Mouse (Mus musculus) gastrocnemius, adult 2 months (tissue): ENCODE measurements at regions not wholly inside any gene's neighbourhood (a gene's known extent, or its start where the extent isn't known, plus 50 kb on each side); places are given as distances from the start of the nearest gene placed in this dataset.
A peak's percentile ranks its signal among the peaks of the same experiment; 100 is the strongest.
"Not testable (repeated sequence)": the region's sequence is repeated elsewhere in the genome, so short reads cannot be mapped to it uniquely, and the experiment has no call there.

Experiments used
- DNase-seq: peaks from one replicate; pipeline ENCODE4 v3.0.0; 2022
- H3K27ac ChIP-seq: fragments of 200-600 bp; 2 replicates; pipeline ENCODE4 v1.8.1; 2022; ENCODE audit warnings: mild to moderate bottlenecking
- H3K4me3 ChIP-seq: fragments of 200-600 bp; 2 replicates; pipeline ENCODE4 v1.8.1; 2022; ENCODE audit warnings: mild to moderate bottlenecking, moderate library complexity
- CTCF ChIP-seq: fragments of 200-600 bp; IDR thresholded peaks from 2 replicates; pipeline ENCODE4 v1.8.1; 2022; ENCODE audit warnings: antibody characterized with exemption, mild to moderate bottlenecking, moderate library complexity
- intact Hi-C: fragments of 180-260 bp; cut with DNase I; formaldehyde crosslinking; loops from one replicate; pipeline ENCODE4 v1.15.1; 2025

DNA sequence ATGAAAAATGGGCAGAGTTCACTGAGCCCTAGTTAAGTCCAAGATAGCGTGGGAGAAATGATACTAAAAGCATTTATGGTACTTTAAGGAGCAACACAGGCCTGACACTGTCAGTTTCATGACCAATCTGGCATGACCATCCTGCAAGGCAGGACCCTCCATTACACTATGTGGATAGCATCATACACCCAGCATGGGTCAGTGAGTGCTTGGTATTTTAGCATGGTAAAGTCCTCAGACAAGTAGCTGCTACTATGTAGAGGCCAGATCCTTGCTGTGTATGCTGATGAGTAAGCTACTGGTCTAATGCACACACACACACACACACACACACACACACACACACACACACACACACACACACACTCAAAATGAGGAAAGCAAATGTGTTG lies 158.3 kb downstream of the Zfp619 start:
- DNase-seq: no peak
- Histone ChIP-seq H3K27ac (no peak overlapping the region), H3K4me3 (no peak overlapping the region)
- intact Hi-C loops: no loop called here
- no peak for TF ChIP-seq CTCF

DNA sequence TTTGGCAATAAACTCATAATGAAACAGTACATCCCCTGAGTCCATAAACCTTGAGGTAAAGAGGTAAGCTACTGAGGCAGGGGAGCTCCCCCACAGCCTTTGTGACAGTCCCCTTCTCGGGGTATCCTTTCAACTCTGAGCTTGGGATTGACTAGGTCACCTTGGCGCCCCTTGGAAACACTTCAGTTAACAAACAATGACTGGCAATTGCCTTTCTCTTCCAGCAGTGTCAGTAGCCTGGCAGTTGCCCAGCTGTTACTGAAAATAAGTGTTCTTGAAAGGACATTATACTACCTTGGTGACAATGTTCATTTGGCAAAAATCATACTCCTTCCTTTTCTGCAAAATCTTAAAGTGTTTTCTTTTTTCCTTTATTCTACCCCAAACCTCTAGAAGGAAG lies 162.8 kb downstream of the Zfp619 start:
- no peak overlapping the region for H3K4me3 ChIP-seq
- no peak overlapping the region for H3K27ac ChIP-seq
- no peak for TF ChIP-seq CTCF
- DNase-seq: no peak
- intact Hi-C loops: no loop called here

DNA sequence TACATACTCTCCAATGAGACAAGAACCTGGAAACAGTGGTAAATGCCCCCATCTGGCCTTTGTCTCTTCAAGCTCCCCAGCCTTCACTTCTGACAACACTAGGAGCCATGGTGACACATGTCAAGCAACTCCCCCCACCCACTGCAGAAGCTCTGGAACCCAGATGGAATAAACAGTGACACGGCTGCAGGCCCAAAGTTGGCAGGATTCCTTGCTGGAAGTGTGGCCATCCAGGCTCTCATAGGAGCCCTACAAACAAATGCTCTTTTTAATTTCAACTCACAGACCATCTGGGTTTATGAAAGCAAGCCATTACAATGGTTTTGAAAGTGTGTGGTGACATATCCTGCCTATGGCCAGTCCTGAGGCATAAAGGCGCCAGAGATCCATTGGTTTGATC lies 179.0 kb downstream of the Zfp619 start:
- Histone ChIP-seq H3K4me3 (no peak overlapping the region), H3K27ac (no peak overlapping the region)
- TF ChIP-seq CTCF: no peak
- intact Hi-C loops: no loop called here
- no peak for DNase-seq

DNA sequence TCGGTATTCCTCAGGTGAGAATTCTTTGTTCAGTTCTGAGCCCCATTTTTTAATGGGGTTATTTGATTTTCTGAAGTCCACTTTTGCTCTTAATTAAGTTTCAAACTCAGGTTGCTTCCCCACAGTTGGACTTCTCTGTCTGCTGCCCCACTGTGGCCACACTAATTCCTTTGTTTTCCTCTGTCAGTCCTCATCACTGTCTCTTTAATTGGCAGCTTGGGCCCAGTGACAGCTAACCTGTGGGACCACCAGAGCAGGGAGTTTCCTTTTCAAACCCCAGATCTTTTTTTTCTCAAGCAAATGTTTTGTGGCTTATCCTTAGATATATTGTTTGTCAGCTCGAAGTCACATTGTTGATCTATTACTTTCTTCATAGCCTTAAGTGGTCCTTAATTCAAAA lies 183.9 kb downstream of the Zfp619 start:
- no peak for DNase-seq
- Histone ChIP-seq H3K27ac (no peak overlapping the region), H3K4me3 (no peak overlapping the region)
- intact Hi-C loops: no loop called here
- no peak for TF ChIP-seq CTCF

DNA sequence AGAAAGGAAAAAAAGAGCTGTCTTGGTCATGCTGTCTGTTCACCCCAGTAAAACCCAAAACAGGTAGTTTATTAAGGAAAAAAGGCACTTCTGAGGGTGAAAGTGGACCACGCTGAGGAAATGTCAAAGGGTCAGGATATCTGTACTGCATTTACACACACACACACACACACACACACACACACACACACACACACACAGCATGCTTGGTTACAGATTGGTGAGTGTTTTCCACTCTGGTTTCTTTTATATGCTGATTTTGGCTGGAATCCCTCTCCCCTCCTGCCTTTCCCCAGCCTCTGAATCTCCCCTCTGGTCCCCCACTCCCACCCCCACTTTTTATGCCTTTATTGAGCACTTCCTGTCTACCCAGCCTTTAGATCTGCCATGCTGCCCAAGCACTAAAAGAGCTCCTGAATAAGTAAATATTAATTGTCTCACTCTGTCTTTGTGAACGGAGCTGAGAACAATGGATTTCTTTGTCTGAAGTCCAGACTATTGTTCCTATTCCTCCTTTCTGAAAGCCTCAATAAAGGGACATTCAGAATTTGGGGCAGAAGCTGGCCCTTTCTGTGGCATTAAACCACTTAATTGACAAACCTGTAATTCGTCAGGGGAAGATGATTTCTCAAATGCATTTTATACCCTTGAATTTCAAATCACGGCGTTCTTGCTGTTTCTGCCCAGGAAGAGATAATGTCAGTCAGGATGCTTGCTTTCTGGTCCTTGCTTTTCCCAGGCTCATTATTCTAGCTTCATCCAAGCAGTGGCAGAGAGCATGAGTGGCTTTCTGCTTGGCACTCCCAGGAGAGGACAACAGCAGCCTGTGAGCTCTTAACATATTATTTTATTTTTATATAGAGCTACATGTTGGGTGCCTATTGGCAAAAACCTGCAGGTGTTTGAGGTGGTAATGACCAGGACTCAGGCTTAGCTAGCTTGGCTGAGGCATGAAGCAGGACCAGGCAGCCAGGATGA lies 187.8 kb downstream of the Zfp619 start:
- H3K4me3 ChIP-seq: no peak overlapping the region
- intact Hi-C loops: no loop called here

DNA sequence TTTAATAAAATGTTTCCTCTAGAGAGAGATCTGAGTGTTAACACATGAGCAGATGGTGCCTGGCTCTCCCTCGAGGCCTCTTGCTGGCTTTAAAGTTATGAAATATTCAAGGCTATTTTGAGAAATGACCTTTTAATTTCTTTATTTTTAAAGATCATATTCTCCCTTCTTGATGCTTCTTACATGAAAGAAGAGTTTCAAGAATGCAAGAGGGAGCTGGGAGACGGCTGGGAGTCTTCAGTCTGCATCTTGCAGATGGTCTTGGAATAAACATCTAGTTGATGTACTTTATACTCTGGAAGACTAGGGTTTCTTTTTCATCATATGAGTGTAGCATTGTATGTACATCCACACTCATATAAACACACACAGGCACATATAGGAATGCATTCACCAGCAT lies 189.0 kb downstream of the Zfp619 start:
- no peak for TF ChIP-seq CTCF
- no peak overlapping the region for H3K4me3 ChIP-seq

More for the DNA sequence above, 187.8 kb downstream of the Zfp619 start:
- TF ChIP-seq CTCF: no peak
- DNase-seq: no peak
- no peak overlapping the region for H3K27ac ChIP-seq

DNA sequence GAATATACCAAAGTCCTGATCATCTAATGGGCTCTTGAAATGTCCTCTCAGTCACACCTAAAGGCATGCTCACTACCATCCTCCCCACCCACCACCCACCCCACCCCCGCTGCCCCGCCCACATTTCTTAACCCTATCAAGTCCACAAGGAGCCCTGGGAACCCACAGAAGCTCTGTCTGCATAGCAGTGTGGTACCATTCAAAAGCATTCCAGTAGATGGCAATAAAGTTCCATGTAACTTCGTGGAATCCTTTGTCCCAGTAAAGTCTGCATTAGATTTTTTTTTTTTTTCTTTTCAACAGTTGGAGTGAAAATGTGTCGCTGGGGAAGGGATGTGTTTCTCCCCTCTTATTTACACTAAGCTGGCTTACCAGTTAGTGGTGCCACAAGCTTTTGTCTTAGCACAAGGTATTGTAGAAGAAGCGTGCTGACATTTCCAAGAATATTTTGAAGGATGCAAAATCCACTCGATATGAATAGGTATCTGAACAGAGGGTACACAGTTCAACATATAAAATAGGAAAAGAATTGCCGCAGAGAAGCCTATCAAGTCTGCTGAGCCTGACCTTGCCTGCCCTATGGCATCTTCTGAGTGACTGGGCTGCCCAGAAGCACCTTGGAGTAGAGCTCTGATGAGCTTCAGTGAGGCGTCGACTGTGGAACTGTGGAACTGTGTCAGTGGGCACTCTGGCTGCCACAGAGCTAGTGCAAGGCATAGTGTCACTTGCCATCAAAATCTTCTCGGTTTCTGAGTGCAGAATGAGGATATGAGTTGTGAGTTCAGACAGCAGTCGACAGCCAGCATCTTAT lies 199.0 kb downstream of the Zfp619 start:
- DNase-seq: no peak
- no peak overlapping the region for H3K27ac ChIP-seq
- peak; percentile 29; the same call in 1 of the 2 replicates for TF ChIP-seq CTCF
- H3K4me3 ChIP-seq: no peak overlapping the region
- intact Hi-C loops: no loop called here

More for the DNA sequence above, 189.0 kb downstream of the Zfp619 start:
- intact Hi-C loops: no loop called here
- no peak overlapping the region for H3K27ac ChIP-seq
- no peak for DNase-seq

DNA sequence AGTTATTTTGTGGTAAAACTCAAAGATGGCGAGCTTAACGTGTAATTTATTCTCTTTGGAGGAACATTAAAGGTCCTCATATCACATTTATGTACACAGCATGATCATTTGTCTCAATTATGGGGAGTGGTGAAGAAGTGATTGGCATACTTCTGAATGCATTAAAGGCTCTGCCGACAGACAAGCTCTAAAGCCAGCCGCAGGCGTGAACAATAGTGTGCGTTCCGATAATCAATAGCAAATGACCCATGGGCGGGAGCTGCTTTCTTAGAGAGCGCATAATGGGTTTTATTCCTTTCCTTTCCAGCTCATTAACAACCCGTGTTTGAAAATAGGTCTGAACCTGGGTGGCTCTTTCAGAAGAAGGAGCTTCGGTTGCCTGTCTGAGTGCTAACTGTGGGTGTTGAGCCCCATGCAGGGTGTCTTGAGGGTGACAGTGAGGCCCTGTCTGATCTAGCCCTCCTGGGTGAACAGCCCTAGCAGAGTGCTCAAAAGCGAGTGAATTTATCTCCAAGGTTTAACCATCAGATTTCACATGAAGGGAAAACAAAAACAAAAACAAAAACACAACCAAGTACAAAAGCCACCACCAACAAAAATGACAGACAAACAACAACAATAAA lies 210.5 kb downstream of the Zfp619 start:
- Histone ChIP-seq H3K4me3 (no peak overlapping the region), H3K27ac (no peak overlapping the region)
- intact Hi-C loops: no loop called here
- DNase-seq: no peak
- TF ChIP-seq CTCF: no peak

DNA sequence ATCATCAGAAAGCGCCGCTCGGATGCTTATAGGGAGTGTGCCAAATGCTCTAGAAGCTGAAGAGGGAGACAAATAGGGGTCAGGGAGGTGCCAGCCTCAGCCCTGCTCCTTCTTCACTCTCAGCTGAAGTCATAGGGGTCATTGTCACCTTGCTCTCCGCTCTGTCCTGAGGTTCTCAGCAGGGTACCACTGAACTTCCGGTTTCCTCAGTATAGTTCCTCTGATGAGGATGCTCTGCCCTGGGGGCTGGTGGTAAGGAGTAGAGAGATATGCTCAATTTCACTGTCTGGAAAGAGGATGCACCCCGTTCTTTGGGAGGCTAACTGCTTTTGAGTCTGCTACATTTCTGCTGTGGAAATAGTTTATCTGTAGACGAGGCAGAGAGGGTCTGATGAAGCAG lies 211.4 kb downstream of the Zfp619 start:
- intact Hi-C loops: no loop called here

DNA sequence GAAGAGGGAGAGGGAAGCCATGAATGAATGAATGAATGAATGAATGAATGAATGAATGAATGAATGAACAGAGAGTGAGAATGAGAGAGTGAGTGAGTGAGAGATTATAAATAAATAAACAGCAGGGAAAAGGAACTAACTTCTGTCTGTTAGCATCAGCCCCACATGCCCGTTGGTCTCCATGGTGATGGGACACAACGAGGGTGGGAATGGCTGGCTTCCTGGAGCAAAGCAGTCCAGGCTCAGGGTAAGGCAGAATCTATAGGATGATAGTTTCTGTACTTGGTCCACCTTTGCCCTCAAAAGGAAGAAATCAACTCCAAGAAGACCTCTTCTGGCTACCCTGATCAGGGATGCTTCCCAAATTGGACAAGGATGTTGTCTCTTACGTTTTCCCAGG lies 212.2 kb downstream of the Zfp619 start:
- intact Hi-C loops: no loop called here
- TF ChIP-seq CTCF: no peak
- DNase-seq: no peak
- no peak overlapping the region for H3K4me3 ChIP-seq
- no peak overlapping the region for H3K27ac ChIP-seq

More for the DNA sequence above, 211.4 kb downstream of the Zfp619 start:
- no peak for TF ChIP-seq CTCF
- no peak overlapping the region for H3K27ac ChIP-seq
- no peak for DNase-seq
- H3K4me3 ChIP-seq: no peak overlapping the region

DNA sequence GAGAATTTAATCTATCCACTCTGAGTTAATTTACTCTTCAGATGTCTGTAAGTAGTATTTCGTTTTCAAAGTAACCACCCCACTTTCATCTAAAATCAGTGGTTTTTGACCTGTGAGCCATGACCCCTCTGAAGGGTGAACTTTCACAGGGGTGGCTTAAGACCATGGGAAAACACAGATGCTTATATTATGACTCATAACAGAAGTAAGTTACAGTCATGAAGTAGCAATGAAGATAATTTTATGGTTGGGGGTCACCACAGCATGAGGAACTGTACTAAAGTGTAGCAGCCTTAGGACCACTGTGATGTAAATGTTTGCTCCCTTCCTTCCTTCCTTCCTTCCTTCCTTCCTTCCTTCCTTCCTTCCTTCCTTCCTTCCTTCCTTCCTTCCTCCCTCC lies 215.2 kb downstream of the Zfp619 start:
- intact Hi-C loops: no loop called here
- no peak overlapping the region for H3K4me3 ChIP-seq
- no peak for DNase-seq
- no peak for TF ChIP-seq CTCF
- no peak overlapping the region for H3K27ac ChIP-seq

DNA sequence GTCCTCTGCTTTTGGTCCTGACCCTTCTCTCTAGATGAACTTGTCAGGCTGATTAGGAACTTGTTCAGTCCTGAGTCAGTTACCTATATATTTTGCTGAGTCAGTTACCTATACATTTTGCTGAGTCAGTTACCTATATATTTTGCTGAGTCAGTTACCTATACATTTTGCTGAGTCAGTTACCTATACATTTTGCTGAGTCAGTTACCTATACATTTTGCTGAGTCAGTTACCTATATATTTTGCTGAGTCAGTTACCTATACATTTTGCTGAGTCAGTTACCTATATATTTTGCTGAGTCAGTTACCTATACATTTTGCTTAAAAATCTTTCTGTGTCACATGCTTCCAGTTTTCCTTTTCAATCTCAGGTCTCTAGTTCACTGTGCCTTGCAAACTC lies 230.8 kb downstream of the Zfp619 start:
- H3K27ac ChIP-seq, H3K4me3 ChIP-seq, intact Hi-C loops, DNase-seq: not testable (repeated sequence)

DNA sequence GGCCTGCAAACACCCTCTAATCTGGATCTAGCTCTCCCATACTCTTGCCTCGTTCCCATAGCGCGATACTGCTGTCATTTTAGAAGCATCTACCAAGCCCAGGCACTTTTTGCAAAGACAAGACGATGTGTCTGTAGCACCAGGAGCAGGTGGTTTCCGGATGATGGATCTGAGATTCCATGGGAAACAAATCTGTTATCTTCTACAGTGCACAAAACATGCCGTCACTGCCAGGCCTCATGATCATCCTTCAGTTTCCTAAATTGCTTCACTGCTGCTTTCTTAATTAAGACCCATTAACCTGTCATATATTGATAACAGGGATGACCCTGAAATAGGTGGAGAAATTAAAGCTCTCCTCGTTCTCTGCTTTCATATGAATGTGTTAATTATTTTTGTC lies 232.9 kb downstream of the Zfp619 start:
- H3K4me3 ChIP-seq: no peak overlapping the region
- H3K27ac ChIP-seq: no peak overlapping the region
- no peak for DNase-seq
- TF ChIP-seq CTCF: no peak
- intact Hi-C loops: no loop called here
